Mouse (Mus musculus): ENCODE measurements around the gene Aldh1l1.

Aldh1l1 gene

GRCm38 (mm10) chr6:90472079-90472478, 14.1 kb upstream of the Aldh1l1 start:
- DNase-seq (ENCODE audit: low read depth), result no peak

- no peak for DNase-seq (ENCODE audit: low read depth)
Measured at GRCm38 (mm10) chr6:90472697-90473096, 13.5 kb upstream of the Aldh1l1 start.

GRCm38 (mm10) chr6:90473630-90474360, 12.4 kb upstream of the Aldh1l1 start:
- no peak for DNase-seq (ENCODE audit: low read depth)

DNA sequence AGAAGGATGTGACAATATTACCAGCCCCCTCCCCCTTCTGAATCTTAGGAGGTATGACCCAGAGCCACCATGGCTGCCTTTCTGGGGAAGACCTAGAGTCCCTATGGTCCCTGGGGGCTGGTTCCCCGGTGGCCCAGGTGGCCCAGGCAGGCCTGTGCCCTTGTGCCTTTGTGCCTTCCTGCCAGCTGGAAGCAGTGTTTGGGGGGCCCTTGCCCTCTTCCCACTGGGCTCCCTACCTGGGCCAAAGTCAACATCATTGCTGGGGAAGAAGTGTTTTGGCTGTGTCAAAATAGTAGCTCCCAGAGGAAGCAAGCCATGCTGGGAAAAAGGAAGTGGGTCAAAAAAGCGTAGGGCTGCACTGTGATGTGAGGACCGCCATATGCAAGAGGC, 11.9 kb upstream of the Aldh1l1 start:
- no peak for DNase-seq (ENCODE audit: low read depth)

DNA sequence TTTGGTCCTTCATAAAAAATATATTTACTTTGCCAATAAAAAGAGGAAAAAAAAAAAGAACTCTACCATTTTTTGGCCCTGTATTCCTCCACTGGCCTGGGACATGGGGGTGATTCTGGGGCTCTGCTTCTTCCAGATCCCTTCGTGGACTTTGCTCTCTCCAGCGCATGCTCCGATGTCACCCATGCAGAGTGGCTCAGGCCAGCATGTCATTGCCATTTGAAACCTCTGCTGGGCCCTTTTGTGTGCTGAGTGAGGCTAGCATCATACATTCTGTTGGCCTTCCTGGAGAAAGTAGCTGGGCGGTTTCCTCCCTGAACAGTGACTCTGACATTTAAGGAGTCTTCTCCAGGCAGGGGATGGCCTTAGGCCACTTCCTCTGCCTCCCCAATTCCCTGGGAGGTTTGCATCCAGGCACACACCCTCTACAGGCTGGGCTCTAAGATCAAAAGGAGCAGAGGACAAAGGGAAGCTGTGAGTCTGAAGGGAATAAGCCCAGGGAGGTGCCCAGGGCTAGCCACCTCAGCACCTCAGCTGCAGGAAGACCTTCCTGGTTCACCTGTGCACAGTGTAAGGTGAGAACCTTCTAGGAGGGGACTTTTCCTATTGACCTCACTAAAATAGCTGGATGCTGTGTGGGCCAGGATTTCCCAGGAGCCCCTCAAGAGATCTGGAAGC, 10.9 kb upstream of the Aldh1l1 start:
- DNase-seq (ENCODE audit: low read depth), result no peak

GRCm38 (mm10) chr6:90475854-90476212, 10.4 kb upstream of the Aldh1l1 start:
- DNase-seq (ENCODE audit: low read depth), result no peak

GRCm38 (mm10) chr6:90476941-90477518, 9.2 kb upstream of the Aldh1l1 start:
- DNase-seq (ENCODE audit: low read depth), result no peak

- no peak for DNase-seq (ENCODE audit: low read depth)
Measured at GRCm38 (mm10) chr6:90484249-90484648, 2.0 kb upstream of the Aldh1l1 start.

- DNase-seq (ENCODE audit: low read depth), result no peak
Measured at GRCm38 (mm10) chr6:90484876-90485275, 1.4 kb upstream of the Aldh1l1 start.

DNA sequence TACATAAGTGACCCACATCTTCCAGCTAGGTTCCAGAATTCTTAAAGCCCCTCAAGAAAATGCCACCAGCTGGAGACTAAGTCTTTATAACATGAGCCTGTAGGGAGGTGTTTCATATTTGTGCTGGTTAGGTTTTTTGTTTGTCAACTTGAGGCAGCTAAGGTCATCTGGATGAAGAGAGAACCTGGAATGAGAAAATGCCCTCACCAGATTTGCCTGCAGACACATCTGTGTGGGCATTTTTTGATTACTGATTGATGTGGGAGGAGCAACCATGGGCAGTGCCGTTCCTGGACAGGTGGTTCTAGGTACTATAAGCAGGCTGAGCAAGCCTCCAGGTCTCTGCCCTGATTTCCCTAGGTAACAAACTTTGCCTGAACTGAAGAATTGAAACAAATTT, 1.3 kb downstream of the Aldh1l1 start:
- DNase-seq (ENCODE audit: low read depth), result no peak

- DNase-seq (ENCODE audit: low read depth), result no peak
Measured at GRCm38 (mm10) chr6:90489532-90489931, 3.3 kb downstream of the Aldh1l1 start.

DNA sequence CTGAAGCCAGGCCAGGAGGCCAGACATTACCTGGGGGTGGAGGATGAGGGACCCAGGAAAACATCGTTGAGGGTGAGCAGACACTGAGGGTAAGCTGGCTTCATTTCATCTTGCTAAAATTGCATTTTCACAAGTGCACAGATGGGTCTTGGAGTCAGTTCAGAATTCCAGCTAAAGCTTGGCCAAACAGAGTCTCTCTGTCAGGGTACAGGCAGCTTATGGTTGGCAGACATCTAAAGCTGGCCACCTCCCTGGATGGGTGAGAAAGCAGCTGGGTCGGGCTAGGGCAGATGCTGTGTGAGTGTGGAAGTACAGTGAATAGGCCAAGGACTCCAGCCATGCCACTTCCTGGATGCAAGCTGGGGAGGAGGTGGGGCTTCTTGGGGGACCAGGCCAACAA, 4.7 kb downstream of the Aldh1l1 start:
- no peak for DNase-seq (ENCODE audit: low read depth)

GRCm38 (mm10) chr6:90491956-90492744, 5.9 kb downstream of the Aldh1l1 start:
- DNase-seq (ENCODE audit: low read depth), result no peak

DNA sequence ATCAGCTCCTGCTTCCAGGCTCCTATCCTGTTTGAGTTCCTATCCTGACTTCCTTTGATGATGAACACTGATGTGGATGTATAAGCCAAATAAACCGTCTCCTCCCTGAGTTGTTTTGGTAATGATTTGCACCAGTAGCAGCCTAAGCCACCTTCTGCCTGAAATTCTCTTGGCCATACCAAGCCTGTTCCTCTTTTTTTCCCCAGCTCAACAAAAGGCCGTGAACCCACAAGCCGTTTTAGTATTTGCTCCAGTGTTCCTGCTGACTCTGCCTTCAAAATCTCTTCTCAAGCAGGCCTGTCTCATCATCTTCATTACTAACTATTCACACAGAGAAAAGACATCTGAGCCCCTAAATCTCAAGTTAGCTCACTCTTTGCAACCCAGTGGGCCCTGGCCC, 7.9 kb downstream of the Aldh1l1 start:
- DNase-seq (ENCODE audit: low read depth), result no peak

GRCm38 (mm10) chr6:90494566-90494965, 8.3 kb downstream of the Aldh1l1 start:
- no peak for DNase-seq (ENCODE audit: low read depth)

DNA sequence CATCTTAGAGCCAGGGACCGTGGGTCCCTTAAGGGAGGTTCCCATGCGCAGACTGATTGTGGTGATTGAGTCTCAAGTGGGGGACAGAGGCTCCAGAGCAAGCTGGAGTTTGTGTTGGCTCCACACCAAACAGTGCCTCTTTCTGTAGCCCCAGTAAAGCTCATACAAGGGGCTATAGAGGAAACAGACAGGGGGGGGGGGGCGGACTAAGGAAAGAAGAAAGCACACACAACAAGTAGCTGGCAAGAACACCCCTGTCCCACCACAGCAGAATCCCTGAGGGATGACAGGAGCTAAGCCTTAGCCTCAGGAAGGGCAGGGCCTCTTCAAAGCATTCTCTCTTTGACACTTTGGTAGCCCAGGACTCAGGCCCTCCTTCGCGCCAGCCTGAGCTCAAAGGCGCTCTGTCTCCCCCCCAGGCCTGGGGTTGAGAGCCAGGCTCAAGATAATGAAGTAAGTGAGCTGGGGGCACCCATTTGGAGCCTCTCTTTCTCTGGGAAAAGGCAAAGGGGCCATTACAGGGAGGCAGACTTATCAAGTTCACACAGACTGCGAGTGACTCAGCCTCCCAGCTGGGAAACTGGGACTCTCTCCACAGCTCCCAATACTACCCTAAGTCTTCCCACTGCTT, 9.2 kb downstream of the Aldh1l1 start:
- DNase-seq (ENCODE audit: low read depth), result no peak

- DNase-seq (ENCODE audit: low read depth), result no peak
Measured at GRCm38 (mm10) chr6:90496217-90496616, 10.0 kb downstream of the Aldh1l1 start.

DNA sequence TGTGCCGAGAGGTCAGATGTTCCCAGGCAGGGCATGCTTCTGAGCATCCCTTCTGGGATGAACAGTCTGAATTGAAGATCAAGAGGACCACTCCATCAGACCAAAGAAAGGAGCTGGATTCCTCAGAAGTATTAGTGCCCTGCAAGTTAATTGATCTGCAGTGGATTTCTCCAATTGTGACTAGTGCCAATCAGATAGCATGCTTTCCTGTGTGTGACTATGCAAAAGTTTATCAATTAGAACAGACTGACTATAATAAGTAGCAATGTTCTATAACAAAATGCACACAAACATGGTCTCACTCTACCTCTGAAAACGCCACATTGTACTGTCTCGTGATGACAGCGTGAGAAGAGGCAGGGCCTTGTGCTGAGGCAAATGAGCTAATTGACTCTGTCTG, 13.3 kb downstream of the Aldh1l1 start:
- DNase-seq (ENCODE audit: low read depth), result no peak

DNA sequence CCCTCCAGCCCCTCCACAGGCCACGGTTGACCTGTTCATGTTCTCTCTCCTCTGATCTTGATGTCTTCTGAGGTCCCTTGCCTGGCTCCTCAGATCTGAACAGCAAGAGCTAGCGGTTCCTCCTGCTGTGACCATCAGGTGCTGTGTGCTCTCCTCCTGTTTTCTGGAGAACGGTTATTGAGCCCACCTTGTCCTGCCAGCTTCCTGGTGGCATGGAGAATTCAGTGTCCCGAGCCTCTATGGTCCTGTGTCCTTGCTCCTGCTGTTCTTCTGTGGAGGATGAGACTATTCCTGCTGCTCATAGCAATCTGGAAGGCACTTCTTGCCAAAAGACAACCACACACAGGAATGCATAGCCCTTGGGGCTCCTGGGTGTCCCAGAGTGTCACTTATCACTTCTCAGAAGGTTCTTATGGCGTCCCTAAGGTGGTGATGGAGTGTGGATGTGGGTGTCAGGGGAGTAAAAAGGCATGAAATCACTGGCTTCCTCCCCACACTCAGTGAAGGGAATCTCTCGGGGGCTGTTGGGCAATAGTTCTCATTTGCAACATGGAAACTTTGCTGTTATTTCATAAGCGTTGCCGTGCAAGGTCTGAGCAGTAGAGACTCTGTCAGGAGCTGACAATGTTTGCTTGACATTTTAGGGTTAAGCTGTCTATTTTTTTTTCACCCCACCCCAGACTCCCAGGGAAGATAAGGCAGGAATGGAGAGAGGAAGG, 15.2 kb downstream of the Aldh1l1 start:
- no peak for DNase-seq (ENCODE audit: low read depth)

DNA sequence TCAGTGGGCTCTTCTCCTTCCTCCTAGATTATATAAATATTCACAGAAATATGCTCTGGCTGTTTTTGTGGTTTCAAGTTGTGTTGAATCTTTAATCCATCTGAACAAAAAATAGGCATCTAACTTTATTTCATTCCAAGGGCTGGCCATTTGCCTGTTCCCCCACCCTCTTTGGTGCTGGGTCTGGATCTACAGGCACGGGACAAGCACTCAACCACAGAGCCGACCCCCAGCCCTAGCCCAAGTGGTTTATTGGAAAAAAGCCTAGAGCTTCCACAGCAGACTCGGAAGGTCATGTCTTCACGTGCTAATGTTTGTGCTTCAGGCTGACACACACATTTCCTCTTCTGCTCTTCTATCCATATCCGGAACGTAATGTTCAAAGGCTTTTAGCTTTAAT, 19.7 kb downstream of the Aldh1l1 start:
- DNase-seq (ENCODE audit: low read depth), result no peak

DNA sequence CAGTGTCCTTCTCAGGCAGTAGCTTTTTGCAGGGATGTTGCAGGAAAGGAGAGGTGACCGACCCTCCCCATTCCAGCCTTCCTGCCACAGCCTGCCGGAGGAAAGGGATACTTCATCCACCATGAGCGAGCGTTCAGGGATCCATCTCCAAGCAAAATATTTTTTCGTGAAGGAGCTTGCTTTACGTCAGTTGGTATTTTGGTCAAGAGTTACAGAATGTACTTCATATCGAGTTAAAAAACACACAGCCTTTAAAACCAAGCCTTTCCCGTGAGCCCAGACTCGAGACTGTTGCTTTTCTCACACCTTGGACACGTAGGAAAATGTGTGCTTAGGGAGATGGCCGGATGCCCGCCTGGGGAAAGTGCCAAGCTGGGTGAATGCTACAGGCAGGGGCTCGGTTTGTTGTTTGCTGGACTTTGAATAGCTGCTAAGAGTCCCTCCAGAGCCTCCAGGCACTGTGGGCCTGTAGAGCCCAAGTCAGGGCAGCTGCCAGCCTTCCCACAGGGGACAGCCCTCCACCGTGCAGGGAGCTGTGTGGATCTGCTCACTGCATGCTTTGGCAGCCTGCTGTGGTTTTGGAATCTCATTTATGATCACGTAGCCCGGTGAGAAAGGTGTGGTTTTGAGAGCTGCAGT, 20.6 kb downstream of the Aldh1l1 start:
- DNase-seq (ENCODE audit: low read depth), result no peak
